Mouse (Mus musculus) heart, postnatal 10 days (tissue): ENCODE measurements around the gene Zswim3. TPM values are rescaled to one million over a fixed set of nuclear protein-coding genes. Genes with fewer than 3 reads are reported as not detected.
"Not testable (repeated sequence)": the region's sequence is repeated elsewhere in the genome, so short reads cannot be mapped to it uniquely, and the experiment has no call there.

Source experiments
- DNase-seq, 2 experiments: peaks; one replicate each; pipeline ENCODE4 v3.0.0; 2021
- intact Hi-C: fragments of 180-260 bp; cut with DNase I; formaldehyde crosslinking; loops from one replicate; pipeline ENCODE4 v1.15.1; 2025
- total RNA-seq, 2 experiments: library from RNA; stranded (reverse); gene quantifications; 2 replicates each; pipeline ENCODE4 v1.2.3; 2021

The Zswim3 gene
- total RNA-seq, 2 experiments from 2014 or later, result 2.1 to 2.9 TPM

- peak; percentile 95 to 96 for DNase-seq
- intact Hi-C loops, result loop anchor here (1.0 to 5.0 kb wide), 3 partner anchors 46 to 77 kb away; partner anchors contain the start of genes Pcif1 and Zfp335
Measured at GRCm38 (mm10) chr2:164833314-164833959, 28.5 kb downstream of the Zswim3 start, which contains the start of gene Neurl2. Neurl2 (minus strand) TSS chr2:164833456.

- DNase-seq, result peak; percentile 37 to 41
- intact Hi-C loops, result loop anchor here (5.0 kb wide), 1 partner anchor 63 kb away; no protein-coding TSS in a partner anchor
Measured at GRCm38 (mm10) chr2:164834531-164834930, 29.6 kb downstream of the Zswim3 start.

- intact Hi-C loops, result no loop called here
- DNase-seq, result no peak
Measured at GRCm38 (mm10) chr2:164835164-164835563, 30.3 kb downstream of the Zswim3 start.

GRCm38 (mm10) chr2:164845782-164846181, 40.9 kb downstream of the Zswim3 start:
- DNase-seq, result peak in 1 of 2 experiments; percentile 27
- intact Hi-C loops, result no loop called here

- intact Hi-C loops, result no loop called here
- no peak for DNase-seq
Measured at GRCm38 (mm10) chr2:164850061-164850460, 45.2 kb downstream of the Zswim3 start.

GRCm38 (mm10) chr2:164855572-164855971, 50.7 kb downstream of the Zswim3 start:
- intact Hi-C loops, DNase-seq: not testable (repeated sequence)

- DNase-seq, result peak in 1 of 2 experiments; percentile 35
- intact Hi-C loops, result loop anchor here (2.0 kb wide), 1 partner anchor 24 kb away; no protein-coding TSS in a partner anchor
Measured at GRCm38 (mm10) chr2:164856309-164857100, 51.6 kb downstream of the Zswim3 start.

- intact Hi-C loops, result loop anchor here (2.0 kb wide), 1 partner anchor 24 kb away; no protein-coding TSS in a partner anchor
- peak; percentile 58 to 74 for DNase-seq
Measured at GRCm38 (mm10) chr2:164857101-164857821, 52.4 kb downstream of the Zswim3 start, which contains the start of gene Pltp. Pltp (minus strand) TSS chr2:164857711.

GRCm38 (mm10) chr2:164857842-164858553, 53.1 kb downstream of the Zswim3 start:
- no peak for DNase-seq
- intact Hi-C loops, result loop anchor here (2.0 kb wide), 1 partner anchor 23 kb away; no protein-coding TSS in a partner anchor

- intact Hi-C loops, result no loop called here
Measured at GRCm38 (mm10) chr2:164859155-164859554, 54.3 kb downstream of the Zswim3 start.

GRCm38 (mm10) chr2:164859640-164860432, 54.9 kb downstream of the Zswim3 start:
- intact Hi-C loops, result no loop called here
- no peak for DNase-seq

More at GRCm38 (mm10) chr2:164859155-164859554, 54.3 kb downstream of the Zswim3 start:
- no peak for DNase-seq

GRCm38 (mm10) chr2:164861094-164861493, 56.2 kb downstream of the Zswim3 start:
- intact Hi-C loops, result no loop called here
- DNase-seq, result peak; percentile 32 to 55

- intact Hi-C loops, result no loop called here
Measured at GRCm38 (mm10) chr2:164862179-164862861, 57.4 kb downstream of the Zswim3 start.

GRCm38 (mm10) chr2:164863411-164863810, 58.5 kb downstream of the Zswim3 start:
- intact Hi-C loops, result not testable (repeated sequence)

More at GRCm38 (mm10) chr2:164862179-164862861, 57.4 kb downstream of the Zswim3 start:
- DNase-seq, result peak; percentile 83 to 88

GRCm38 (mm10) chr2:164864593-164864992, 59.7 kb downstream of the Zswim3 start:
- intact Hi-C loops, result no loop called here
- no peak for DNase-seq

More at GRCm38 (mm10) chr2:164863411-164863810, 58.5 kb downstream of the Zswim3 start:
- not testable (repeated sequence) for DNase-seq

- peak; percentile 94 for DNase-seq
- intact Hi-C loops, result no loop called here
Measured at GRCm38 (mm10) chr2:164866741-164867551, 62.0 kb downstream of the Zswim3 start.

GRCm38 (mm10) chr2:164867566-164867965, 62.7 kb downstream of the Zswim3 start:
- no peak for DNase-seq
- intact Hi-C loops, result no loop called here

GRCm38 (mm10) chr2:164868491-164868890, 63.6 kb downstream of the Zswim3 start:
- no peak for DNase-seq
- intact Hi-C loops, result no loop called here
